Mouse (Mus musculus): ENCODE data around the gene Eps8l3.

GRCm38 (mm10) chr3:107857646-107858045 is 19.4 kb upstream of the Eps8l3 start:
- TF ChIP-seq EP300 (IDR thresholded peaks at IDR 0.05; ENCODE audit: low read depth in 1 of 2, low read length in 2 of 2), result no peak
- TF ChIP-seq E2F4 (IDR thresholded peaks at IDR 0.05; ENCODE audit: borderline replicate concordance, low read depth, low read length), result no peak
- TF ChIP-seq ELF1 (IDR thresholded peaks at IDR 0.05; ENCODE audit: low read depth, low read length), result no peak
- no peak for TF ChIP-seq POLR2AphosphoS2 (IDR thresholded peaks at IDR 0.05; ENCODE audit: low read length)
- no peak for TF ChIP-seq POLR2A (IDR thresholded peaks at IDR 0.05; ENCODE audit: control insufficient read depth in 1 of 2, insufficient read depth in 1 of 2, low read depth in 1 of 2, low read length in 2 of 2, poor library complexity in 1 of 2)
- no peak for TF ChIP-seq CHD1 (IDR thresholded peaks at IDR 0.05; ENCODE audit: low read depth, low read length)
